Mouse (Mus musculus) bone marrow, adult 2 months (tissue): Measurements from ENCODE around the gene Bclaf3.

Experiments
- CTCF ChIP-seq: fragments of 200-500 bp; IDR thresholded peaks from 2 replicates; pipeline ENCODE4 v1.5.1; 2011; ENCODE audit warnings: low read length, control low read depth; ENCODE audit not compliant: control insufficient read depth, insufficient read depth
- POLR2A ChIP-seq: fragments of 200-500 bp; IDR thresholded peaks from 2 replicates; pipeline ENCODE4 v1.6.1; 2011; ENCODE audit warnings: low read depth, mild to moderate bottlenecking, control low read depth, low read length, borderline replicate concordance; ENCODE audit not compliant: control insufficient read depth

GRCm38 (mm10) chrX:159606936-159607335 lies 80.4 kb downstream of the Bclaf3 start:
- TF ChIP-seq CTCF = no peak
- no peak for TF ChIP-seq POLR2A
